Mouse (Mus musculus): ENCODE measurements around the gene Gm20708. TPM values are rescaled to one million over a fixed set of nuclear protein-coding genes. Genes with fewer than 3 reads are reported as not detected.
A peak's percentile ranks its signal among the peaks of the same experiment; 100 is the strongest.

The Gm20708 gene
- polyA plus RNA-seq, 1 experiment from 2014 or later, result 0.70 TPM

DNA sequence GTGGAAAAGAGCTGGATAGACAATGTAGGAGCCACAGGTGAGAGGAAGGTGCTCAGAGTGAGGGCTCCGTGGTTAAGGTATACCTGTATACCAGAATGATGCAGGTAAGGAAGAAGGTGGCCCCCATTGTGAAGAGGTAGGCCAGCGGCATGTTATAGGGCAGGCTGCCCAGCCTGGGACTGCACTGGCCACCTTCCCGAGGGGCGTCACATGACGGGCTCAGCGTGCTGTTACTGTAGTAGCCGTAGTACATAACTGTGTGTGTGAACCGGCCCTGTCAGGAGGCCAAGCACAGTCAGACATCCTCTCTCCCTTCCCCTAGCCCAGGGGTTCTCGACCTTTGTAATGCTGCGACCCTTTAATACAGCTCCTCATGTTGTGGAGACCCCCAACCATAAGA, 34.5 kb upstream of the Gm20708 start:
- no peaks in the 10 kb centered on the region for H3K9me3 ChIP-seq
- peaks cover 10% of the 10 kb centered on the region for H3K4me1 ChIP-seq (replicated peaks)
- WGBS, result 93% methylated on average over 10 of the region's 10 CpGs
- H3K27me3 ChIP-seq, result peaks cover 18% of the 10 kb centered on the region
- no peak overlapping the region for H3K9ac ChIP-seq (replicated peaks)
- no peak for ATAC-seq
- H3K4me2 ChIP-seq (replicated peaks), result no peak overlapping the region
- no peak overlapping the region for H3K27ac ChIP-seq
- H3K4me3 ChIP-seq (replicated peaks), result no peak overlapping the region
- no peaks in the 10 kb centered on the region for H3K36me3 ChIP-seq

- H3K4me2 ChIP-seq (replicated peaks), result no peak overlapping the region
- 92% methylated on average over 13 of the region's 13 CpGs for WGBS
- H3K27ac ChIP-seq, result no peak overlapping the region
- H3K9me3 ChIP-seq, result no peaks in the 10 kb centered on the region
- ATAC-seq, result no peak
- no peak overlapping the region for H3K9ac ChIP-seq (replicated peaks)
- no peaks in the 10 kb centered on the region for H3K36me3 ChIP-seq
- H3K4me3 ChIP-seq (replicated peaks), result no peak overlapping the region
- H3K4me1 ChIP-seq (replicated peaks), result peaks cover 16% of the 10 kb centered on the region
- peaks cover 24% of the 10 kb centered on the region for H3K27me3 ChIP-seq
These were observed 33.9 kb upstream of the Gm20708 start for GRCm38 (mm10) chr11:117775540-117775939.

DNA sequence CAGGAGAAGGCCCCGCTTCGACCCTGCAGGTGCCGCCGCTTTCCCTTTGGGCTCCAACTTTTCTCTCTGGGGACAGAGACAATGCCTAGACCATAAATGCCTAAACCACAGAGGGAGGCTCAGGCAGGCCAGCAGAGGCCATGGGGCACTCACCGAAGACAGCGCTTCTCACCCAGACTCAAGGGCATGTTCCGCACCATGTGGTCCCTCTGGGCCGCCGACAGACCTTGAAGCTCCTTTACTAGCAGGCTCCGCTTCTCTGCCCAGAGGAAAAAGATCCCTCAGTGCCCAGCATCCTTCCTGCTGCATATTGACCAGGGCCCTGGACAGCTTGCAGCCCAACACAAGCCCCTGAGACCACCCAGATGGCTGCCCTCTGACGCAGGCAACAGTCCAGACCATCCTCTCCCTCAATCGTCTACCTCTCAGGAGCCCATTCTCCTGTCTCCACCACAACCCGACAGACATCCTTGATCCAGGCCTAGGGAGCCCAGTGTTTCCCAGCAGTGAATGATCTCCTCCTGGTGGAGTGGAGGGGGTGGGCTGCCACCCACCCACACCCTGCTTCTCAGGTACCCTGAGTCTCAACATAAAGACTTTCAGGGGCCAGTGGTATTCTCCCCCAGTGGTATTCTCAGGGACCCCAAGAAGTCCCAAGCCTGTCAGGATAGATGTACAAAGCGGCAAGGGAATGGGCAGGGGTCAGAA, 33.2 kb upstream of the Gm20708 start:
- Histone ChIP-seq H3K36me3 (no peaks in the 10 kb centered on the region), H3K27ac (no peak overlapping the region), H3K9me3 (no peaks in the 10 kb centered on the region), H3K4me1 (replicated peaks) (peaks cover 23% of the 10 kb centered on the region), H3K27me3 (peaks cover 31% of the 10 kb centered on the region), H3K9ac (replicated peaks) (no peak overlapping the region), H3K4me2 (replicated peaks) (no peak overlapping the region), H3K4me3 (replicated peaks) (no peak overlapping the region)
- no peak for ATAC-seq
- WGBS, result 90% methylated on average over 14 of the region's 14 CpGs

DNA sequence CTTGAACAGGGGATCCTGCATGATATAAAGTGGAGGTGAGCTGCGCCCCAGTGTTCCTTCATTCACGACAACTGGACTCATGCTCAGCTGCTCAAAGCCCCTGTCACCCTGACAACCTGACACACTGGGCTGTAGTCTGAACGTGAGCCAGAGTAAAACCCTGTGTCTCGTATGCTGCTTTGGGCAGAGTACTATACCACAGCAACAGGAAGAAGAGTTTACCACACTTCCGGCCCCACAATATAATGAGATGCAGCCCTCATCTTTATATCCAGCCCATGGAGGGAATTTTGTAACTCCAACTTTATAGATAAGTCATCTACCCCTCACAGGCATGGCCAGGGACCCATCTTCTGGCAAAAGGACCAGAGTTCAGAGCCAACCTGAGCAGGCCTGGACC, 32.4 kb upstream of the Gm20708 start:
- WGBS, result 87% methylated on average over 5 of the region's 5 CpGs
- no peaks in the 10 kb centered on the region for H3K9me3 ChIP-seq
- H3K9ac ChIP-seq (replicated peaks), result no peak overlapping the region
- no peak for ATAC-seq
- H3K4me2 ChIP-seq (replicated peaks), result no peak overlapping the region
- no peak overlapping the region for H3K4me3 ChIP-seq (replicated peaks)
- H3K36me3 ChIP-seq, result no peaks in the 10 kb centered on the region
- H3K4me1 ChIP-seq (replicated peaks), result peaks cover 25% of the 10 kb centered on the region
- H3K27me3 ChIP-seq, result peaks cover 40% of the 10 kb centered on the region
- no peak overlapping the region for H3K27ac ChIP-seq

- no peak overlapping the region for H3K27ac ChIP-seq
- H3K9ac ChIP-seq (replicated peaks), result no peak overlapping the region
- WGBS, result 96% methylated on average over 11 of the region's 11 CpGs
- no peak for ATAC-seq
- H3K36me3 ChIP-seq, result no peaks in the 10 kb centered on the region
- H3K9me3 ChIP-seq, result no peaks in the 10 kb centered on the region
- no peak overlapping the region for H3K4me3 ChIP-seq (replicated peaks)
- no peak overlapping the region for H3K4me2 ChIP-seq (replicated peaks)
- peaks cover 49% of the 10 kb centered on the region for H3K27me3 ChIP-seq
- peaks cover 29% of the 10 kb centered on the region for H3K4me1 ChIP-seq (replicated peaks)
These were observed 31.4 kb upstream of the Gm20708 start for GRCm38 (mm10) chr11:117778031-117778430.

GRCm38 (mm10) chr11:117778851-117779433, 30.5 kb upstream of the Gm20708 start:
- Histone ChIP-seq H3K4me2 (replicated peaks) (peak overlapping the region; percentile 49; the same call in 1 of the 2 replicates), H3K9ac (replicated peaks) (no peak overlapping the region), H3K27me3 (peaks cover 57% of the 10 kb centered on the region), H3K36me3 (no peaks in the 10 kb centered on the region), H3K4me1 (replicated peaks) (peaks cover 37% of the 10 kb centered on the region), H3K27ac (peak overlapping the region; percentile 62), H3K4me3 (replicated peaks) (0 out of 2 replicates have a peak overlapping the region, but pooled peaks have one; percentile 32), H3K9me3 (no peaks in the 10 kb centered on the region)
- ATAC-seq, result no peak
- WGBS, result 77% methylated on average over 12 of the region's 12 CpGs

GRCm38 (mm10) chr11:117779434-117780198, 29.9 kb upstream of the Gm20708 start:
- WGBS, result 5% methylated on average over 38 of the region's 38 CpGs
- Histone ChIP-seq H3K4me1 (replicated peaks) (peaks cover 37% of the 10 kb centered on the region), H3K9me3 (no peaks in the 10 kb centered on the region), H3K27ac (peak overlapping the region; percentile 62), H3K27me3 (peaks cover 64% of the 10 kb centered on the region), H3K4me3 (replicated peaks) (peak overlapping the region; percentile 32), H3K9ac (replicated peaks) (peak overlapping the region; percentile 48; the same call in 1 of the 2 replicates), H3K36me3 (no peaks in the 10 kb centered on the region), H3K4me2 (replicated peaks) (peak overlapping the region; percentile 49)
- peak; percentile 34 for ATAC-seq

GRCm38 (mm10) chr11:117780199-117780515, 29.3 kb upstream of the Gm20708 start:
- ATAC-seq, result peak; percentile 5; the same call in 1 of the 2 replicates
- 3% methylated on average over 17 of the region's 17 CpGs for WGBS
- peaks cover 37% of the 10 kb centered on the region for H3K4me1 ChIP-seq (replicated peaks)

GRCm38 (mm10) chr11:117780582-117781111, 28.8 kb upstream of the Gm20708 start:
- H3K36me3 ChIP-seq, result no peaks in the 10 kb centered on the region
- peak overlapping the region; percentile 32 for H3K4me3 ChIP-seq (replicated peaks)
- no peaks in the 10 kb centered on the region for H3K9me3 ChIP-seq
- 4% methylated on average over 19 of the region's 19 CpGs for WGBS
- peak overlapping the region; percentile 48; the same call in 1 of the 2 replicates for H3K9ac ChIP-seq (replicated peaks)
- no peak overlapping the region for H3K27ac ChIP-seq
- H3K4me1 ChIP-seq (replicated peaks), result peaks cover 37% of the 10 kb centered on the region
- ATAC-seq, result no peak
- peak overlapping the region; percentile 49 for H3K4me2 ChIP-seq (replicated peaks)
- H3K27me3 ChIP-seq, result peaks cover 69% of the 10 kb centered on the region

More at GRCm38 (mm10) chr11:117780199-117780515, 29.3 kb upstream of the Gm20708 start:
- peak overlapping the region; percentile 32 for H3K4me3 ChIP-seq (replicated peaks)
- no peaks in the 10 kb centered on the region for H3K36me3 ChIP-seq
- H3K9ac ChIP-seq (replicated peaks), result peak overlapping the region; percentile 48; the same call in 1 of the 2 replicates
- H3K4me2 ChIP-seq (replicated peaks), result peak overlapping the region; percentile 49
- H3K27me3 ChIP-seq, result peaks cover 69% of the 10 kb centered on the region
- no peaks in the 10 kb centered on the region for H3K9me3 ChIP-seq
- 0 out of 2 replicates have a peak overlapping the region, but pooled peaks have one; percentile 62 for H3K27ac ChIP-seq

- H3K4me2 ChIP-seq (replicated peaks), result peak overlapping the region; percentile 49
- no peak overlapping the region for H3K4me3 ChIP-seq (replicated peaks)
- no peak for ATAC-seq
- 26% methylated on average over 18 of the region's 18 CpGs for WGBS
- H3K9me3 ChIP-seq, result no peaks in the 10 kb centered on the region
- H3K27ac ChIP-seq, result no peak overlapping the region
- H3K4me1 ChIP-seq (replicated peaks), result peaks cover 37% of the 10 kb centered on the region
- no peaks in the 10 kb centered on the region for H3K36me3 ChIP-seq
- H3K9ac ChIP-seq (replicated peaks), result no peak overlapping the region
- peaks cover 69% of the 10 kb centered on the region for H3K27me3 ChIP-seq
These were observed 28.2 kb upstream of the Gm20708 start for GRCm38 (mm10) chr11:117781199-117781821.

DNA sequence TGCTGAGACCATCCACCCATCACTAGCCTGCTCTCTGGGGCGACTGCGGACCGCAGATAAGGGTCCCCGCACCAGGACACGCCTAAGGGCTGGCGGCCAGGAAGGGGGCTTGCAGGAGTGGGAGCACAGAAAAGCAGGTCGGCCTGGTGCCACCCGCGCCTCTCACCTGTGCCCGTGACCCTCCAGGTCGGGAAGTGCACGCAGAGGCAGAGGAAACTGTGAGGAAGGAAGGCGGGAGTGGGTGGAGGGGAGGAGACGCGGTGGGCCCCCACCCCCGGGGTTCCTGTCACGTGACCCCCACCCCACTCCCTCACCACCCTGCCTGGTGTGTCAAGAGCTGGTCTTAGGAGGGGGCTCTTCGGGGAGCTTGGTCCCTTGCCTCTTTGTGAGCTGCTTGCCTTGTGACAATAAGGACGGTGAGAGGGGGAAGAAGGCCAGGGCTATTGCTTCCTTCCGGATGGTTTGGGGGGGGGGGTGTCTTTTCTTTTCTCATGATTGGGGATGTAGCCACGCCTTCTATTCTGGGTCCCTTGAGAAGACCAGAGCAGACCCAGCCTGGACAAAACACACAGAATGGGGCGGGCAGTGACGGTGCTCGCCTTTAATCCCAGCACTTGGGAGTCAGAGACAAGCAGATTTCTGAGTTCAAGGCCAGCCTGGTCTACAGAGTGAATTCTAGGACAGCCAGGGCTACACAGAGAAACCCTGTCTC, 27.3 kb upstream of the Gm20708 start, which contains the start of the genes Tmc8 and Tmc6:
Gene Tmc8, plus strand, starts transcription at position 84 of the 712 bp plus-strand sequence.
Gene Tmc6, minus strand, starts transcription at position 206 of the 712 bp plus-strand sequence.
- Histone ChIP-seq H3K9me3 (no peaks in the 10 kb centered on the region), H3K4me1 (replicated peaks) (peaks cover 37% of the 10 kb centered on the region), H3K9ac (replicated peaks) (peak within 1 kb of the TSS; percentile 58; the same call in 1 of the 2 replicates), H3K4me3 (replicated peaks) (peak within 1 kb of the TSS; percentile 28), H3K4me2 (replicated peaks) (peak within 1 kb of the TSS; percentile 61), H3K36me3 (no peaks in the 10 kb centered on the region), H3K27ac (no peak within 1 kb of the TSS), H3K27me3 (peaks cover 69% of the 10 kb centered on the region)
- WGBS, result 44% methylated on average over 24 of the region's 24 CpGs
- ATAC-seq, result no peak
